Mouse (Mus musculus) testis, adult 10 weeks (tissue): ENCODE data around the gene Ipo4. TPM values are rescaled to one million over a fixed set of nuclear protein-coding genes. Genes with fewer than 3 reads are reported as not detected.

Experiments used
- polyA plus RNA-seq: library from polyadenylated mRNA; stranded (reverse); fragments of 350-450 nt; fragmentation: Illumina TruSeq; extraction: RNeasy Lipid Tissue Mini Kit (QIAGEN cat#74804); gene quantifications from one replicate; pipeline ENCODE4 v1.2.3, GENCODE M21; 2014; ENCODE audit warnings: low read depth, low replicate concordance

Gene Ipo4
- polyA plus RNA-seq, 1 experiment from 2014 or later = 67.7 TPM

Other genes with a start within 250 kb of the Ipo4 start
- 19.4 TPM for gene Dhrs4, start 157.2 kb downstream of the Ipo4 start, polyA plus RNA-seq
- not detected for gene Carmil3, start 145.3 kb downstream of the Ipo4 start, polyA plus RNA-seq
- not detected for gene Cpne6, start 125.5 kb downstream of the Ipo4 start, polyA plus RNA-seq
- gene Nrl, start 111.0 kb downstream of the Ipo4 start, polyA plus RNA-seq = 0.11 TPM
- 0.35 TPM for gene Pck2, start 95.7 kb downstream of the Ipo4 start, polyA plus RNA-seq
- 14.7 TPM for gene Dcaf11, start 76.0 kb downstream of the Ipo4 start, polyA plus RNA-seq
- gene A730061H03Rik, start 75.6 kb downstream of the Ipo4 start, polyA plus RNA-seq = not detected
- not detected for gene Fitm1, start 60.3 kb downstream of the Ipo4 start, polyA plus RNA-seq
- 25.6 TPM for gene Psme1, start 57.8 kb downstream of the Ipo4 start, polyA plus RNA-seq
- gene Emc9, start 50.7 kb downstream of the Ipo4 start, polyA plus RNA-seq = 2.7 TPM
- 17.0 TPM for gene Psme2, start 44.8 kb downstream of the Ipo4 start, polyA plus RNA-seq
- gene Rnf31, start 44.2 kb downstream of the Ipo4 start, polyA plus RNA-seq = 2.1 TPM
- gene Irf9, start 32.4 kb downstream of the Ipo4 start, polyA plus RNA-seq = 2.6 TPM
- 8.3 TPM for gene Rec8, start 17.9 kb downstream of the Ipo4 start, polyA plus RNA-seq
- gene Gm49378, start 1.9 kb upstream of the Ipo4 start, polyA plus RNA-seq = 1.6 TPM
- gene Tm9sf1, start 7.8 kb upstream of the Ipo4 start, polyA plus RNA-seq = 5.9 TPM
- 45.9 TPM for gene Tssk4, start 14.2 kb upstream of the Ipo4 start, polyA plus RNA-seq
- 4.4 TPM for gene Mdp1, start 24.6 kb upstream of the Ipo4 start, polyA plus RNA-seq
- 54.2 TPM for gene Gmpr2, start 36.0 kb upstream of the Ipo4 start, polyA plus RNA-seq
- gene Nedd8, start 36.2 kb upstream of the Ipo4 start, polyA plus RNA-seq = 54.1 TPM
- gene Tinf2, start 45.9 kb upstream of the Ipo4 start, polyA plus RNA-seq = 18.0 TPM
- not detected for gene Tgm1, start 78.0 kb upstream of the Ipo4 start, polyA plus RNA-seq
- 0.35 TPM for gene Rabggta, start 86.3 kb upstream of the Ipo4 start, polyA plus RNA-seq
- gene Dhrs1, start 109.7 kb upstream of the Ipo4 start, polyA plus RNA-seq = 45.7 TPM
- 53.9 TPM for gene Nop9, start 109.7 kb upstream of the Ipo4 start, polyA plus RNA-seq
- not detected for gene Cideb, start 122.5 kb upstream of the Ipo4 start, polyA plus RNA-seq
- gene Ltb4r2, start 125.5 kb upstream of the Ipo4 start, polyA plus RNA-seq = not detected
- gene Ltb4r1, start 130.0 kb upstream of the Ipo4 start, polyA plus RNA-seq = not detected
- 0.06 TPM for gene Adcy4, start 148.1 kb upstream of the Ipo4 start, polyA plus RNA-seq
- 0.69 TPM for gene Ripk3, start 152.9 kb upstream of the Ipo4 start, polyA plus RNA-seq
- gene Nfatc4, start 187.2 kb upstream of the Ipo4 start, polyA plus RNA-seq = 0.11 TPM
- gene Nynrin, start 218.1 kb upstream of the Ipo4 start, polyA plus RNA-seq = 0.03 TPM
- 0.38 TPM for gene Cbln3, start 248.4 kb upstream of the Ipo4 start, polyA plus RNA-seq
- gene Khnyn, start 249.0 kb upstream of the Ipo4 start, polyA plus RNA-seq = 2.2 TPM